Mouse (Mus musculus) forebrain, embryonic 10.5 days (tissue): ENCODE measurements at regions not wholly inside any gene's neighbourhood (a gene's known extent, or its start where the extent isn't known, plus 50 kb on each side); places are given as distances from the start of the nearest gene placed in this dataset.

Experiments
- DNase-seq: peaks from one replicate; pipeline ENCODE4 v3.0.0-alpha.2; 2017; ENCODE audit warnings: low spot score; ENCODE audit errors: extremely low spot score
- H3K27ac ChIP-seq: fragments of 300-500 bp; sonication (generic); 2 replicates; pipeline ENCODE4 v1.5.1; 2016; ENCODE audit warnings: mild to moderate bottlenecking
- H3K27me3 ChIP-seq: fragments of 300-500 bp; sonication (generic); 2 replicates; pipeline ENCODE4 v1.6.1; 2016; ENCODE audit warnings: mild to moderate bottlenecking; ENCODE audit not compliant: poor library complexity, severe bottlenecking
- H3K36me3 ChIP-seq: fragments of 300-500 bp; sonication (generic); replicated peaks from 2 replicates; pipeline ENCODE4 v1.6.1; 2016; ENCODE audit warnings: mild to moderate bottlenecking, moderate library complexity
- H3K4me1 ChIP-seq: fragments of 300-500 bp; sonication (generic); 2 replicates; pipeline ENCODE4 v1.6.1; 2016
- H3K4me3 ChIP-seq: fragments of 300-500 bp; sonication (generic); 2 replicates; pipeline ENCODE4 v1.5.1; 2016; ENCODE audit warnings: mild to moderate bottlenecking, moderate library complexity
- H3K9me3 ChIP-seq: fragments of 300-500 bp; sonication (generic); 2 replicates; pipeline ENCODE4 v1.6.1; 2016; ENCODE audit warnings: mild to moderate bottlenecking, moderate library complexity
- WGBS: fragments of 180-500 bp; shearing (Covaris S2); methylation state at CpG from one replicate; pipeline ENCODE4 v1.1.7; 2016; 5-methylcytosine and 5-hydroxymethylcytosine counted together

GRCm38 (mm10) chr3:41180911-41181310, 98.1 kb upstream of the Pgrmc2 start:
- H3K9me3 ChIP-seq = no peaks in the 10 kb centered on the region
- H3K27ac ChIP-seq = no peak overlapping the region
- H3K4me1 ChIP-seq = 0 out of 2 replicates have a peak, but pooled peaks cover 6% of the 10 kb centered on the region
- H3K4me3 ChIP-seq = no peak overlapping the region
- no peak for DNase-seq
- WGBS = 89% methylated on average over 7 of the region's 7 CpGs
- H3K27me3 ChIP-seq = no peaks in the 10 kb centered on the region
- H3K36me3 ChIP-seq = no peaks in the 10 kb centered on the region

- Histone ChIP-seq H3K4me1 (0 out of 2 replicates have a peak, but pooled peaks cover 6% of the 10 kb centered on the region), H3K4me3 (no peak overlapping the region), H3K36me3 (no peaks in the 10 kb centered on the region), H3K27me3 (no peaks in the 10 kb centered on the region), H3K9me3 (no peaks in the 10 kb centered on the region), H3K27ac (no peak overlapping the region)
- WGBS = 83% methylated on average over 4 of the region's 4 CpGs
- no peak for DNase-seq
Measured at GRCm38 (mm10) chr3:41179037-41179880, 96.4 kb upstream of the Pgrmc2 start.

- Histone ChIP-seq H3K36me3 (no peaks in the 10 kb centered on the region), H3K4me1 (peaks cover 7% of the 10 kb centered on the region), H3K27ac (no peak overlapping the region), H3K9me3 (no peaks in the 10 kb centered on the region), H3K4me3 (no peak overlapping the region), H3K27me3 (no peaks in the 10 kb centered on the region)
- DNase-seq = no peak
Measured at GRCm38 (mm10) chr3:41177124-41177523, 94.3 kb upstream of the Pgrmc2 start.

- H3K27me3 ChIP-seq = no peaks in the 10 kb centered on the region
- 88% methylated on average over 3 of the region's 3 CpGs for WGBS
Measured at GRCm38 (mm10) chr3:41175356-41175755, 92.5 kb upstream of the Pgrmc2 start.

DNA sequence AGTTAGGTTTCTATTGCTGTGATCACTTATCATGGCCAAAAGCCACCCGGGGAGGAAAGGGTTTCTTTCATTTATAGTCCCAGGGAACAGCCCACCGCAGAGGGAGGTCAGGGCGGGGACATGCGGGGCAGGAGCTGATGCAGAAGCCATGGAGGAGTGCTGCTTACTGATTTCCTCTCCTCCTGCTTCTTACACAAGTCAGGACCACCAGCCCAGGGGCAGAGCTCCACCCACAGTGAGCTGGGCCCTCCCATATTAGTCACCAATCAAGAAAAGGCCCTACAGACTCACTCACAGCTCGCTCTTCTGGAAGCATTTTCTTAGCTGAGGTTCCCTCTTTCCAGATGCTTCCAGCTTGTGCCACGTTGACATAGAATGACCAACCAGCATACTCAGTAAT, 90.7 kb upstream of the Pgrmc2 start:
- H3K27me3 ChIP-seq = no peaks in the 10 kb centered on the region
- no peak overlapping the region for H3K27ac ChIP-seq
- no peak for DNase-seq
- no peaks in the 10 kb centered on the region for H3K36me3 ChIP-seq
- no peaks in the 10 kb centered on the region for H3K9me3 ChIP-seq
- 80% methylated on average over 6 of the region's 6 CpGs for WGBS
- peaks cover 7% of the 10 kb centered on the region for H3K4me1 ChIP-seq
- H3K4me3 ChIP-seq = no peak overlapping the region

More at GRCm38 (mm10) chr3:41175356-41175755, 92.5 kb upstream of the Pgrmc2 start:
- no peak for DNase-seq
- H3K9me3 ChIP-seq = no peaks in the 10 kb centered on the region
- H3K4me3 ChIP-seq = no peak overlapping the region
- peaks cover 7% of the 10 kb centered on the region for H3K4me1 ChIP-seq
- H3K36me3 ChIP-seq = no peaks in the 10 kb centered on the region
- no peak overlapping the region for H3K27ac ChIP-seq

GRCm38 (mm10) chr3:41172306-41173215, 89.7 kb upstream of the Pgrmc2 start:
- Histone ChIP-seq H3K9me3 (no peaks in the 10 kb centered on the region; the same call in 1 of the 2 replicates), H3K4me3 (no peak overlapping the region), H3K27me3 (no peaks in the 10 kb centered on the region), H3K36me3 (no peaks in the 10 kb centered on the region), H3K27ac (no peak overlapping the region), H3K4me1 (peaks cover 7% of the 10 kb centered on the region)
- DNase-seq = no peak
- 90% methylated on average over 11 of the region's 11 CpGs for WGBS

DNA sequence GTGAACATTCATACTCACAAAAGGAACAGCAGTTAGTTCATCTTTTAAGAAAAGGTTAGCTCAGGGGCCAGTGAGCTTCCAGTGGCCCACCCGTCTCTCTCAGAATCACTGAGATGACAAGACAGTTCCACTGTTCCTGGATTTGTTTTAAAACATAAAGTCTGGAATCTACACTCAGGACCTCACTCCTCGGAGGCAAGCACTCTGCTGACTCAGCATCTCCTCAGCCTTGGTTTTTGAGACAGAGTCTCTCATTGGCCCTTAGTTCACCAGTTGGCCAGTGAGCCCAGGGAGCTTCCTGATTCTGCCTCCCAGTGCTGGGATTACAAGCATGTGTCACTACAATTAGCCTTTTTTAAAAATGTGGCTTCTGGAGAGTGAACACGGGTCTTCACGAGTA, 88.9 kb upstream of the Pgrmc2 start:
- no peaks in the 10 kb centered on the region for H3K27me3 ChIP-seq
- DNase-seq = no peak
- H3K9me3 ChIP-seq = no peaks in the 10 kb centered on the region; the same call in 1 of the 2 replicates
- H3K27ac ChIP-seq = no peak overlapping the region
- H3K36me3 ChIP-seq = no peaks in the 10 kb centered on the region
- WGBS = 94% methylated on average over 4 of the region's 4 CpGs
- peaks cover 7% of the 10 kb centered on the region for H3K4me1 ChIP-seq
- H3K4me3 ChIP-seq = no peak overlapping the region

GRCm38 (mm10) chr3:41171310-41171709, 88.5 kb upstream of the Pgrmc2 start:
- Histone ChIP-seq H3K27me3 (no peaks in the 10 kb centered on the region), H3K4me3 (no peak overlapping the region), H3K36me3 (no peaks in the 10 kb centered on the region), H3K27ac (no peak overlapping the region), H3K9me3 (no peaks in the 10 kb centered on the region; the same call in 1 of the 2 replicates), H3K4me1 (peaks cover 7% of the 10 kb centered on the region)
- peak; percentile 11 for DNase-seq
- WGBS = 89% methylated on average over 4 of the region's 4 CpGs

- Histone ChIP-seq H3K27ac (no peak overlapping the region), H3K9me3 (no peaks in the 10 kb centered on the region; the same call in 1 of the 2 replicates), H3K4me1 (peaks cover 7% of the 10 kb centered on the region), H3K4me3 (no peak overlapping the region), H3K36me3 (no peaks in the 10 kb centered on the region), H3K27me3 (no peaks in the 10 kb centered on the region)
- peak; percentile 10 for DNase-seq
- WGBS = 77% methylated on average over 6 of the region's 6 CpGs
Measured at GRCm38 (mm10) chr3:41170566-41170965, 87.7 kb upstream of the Pgrmc2 start.

DNA sequence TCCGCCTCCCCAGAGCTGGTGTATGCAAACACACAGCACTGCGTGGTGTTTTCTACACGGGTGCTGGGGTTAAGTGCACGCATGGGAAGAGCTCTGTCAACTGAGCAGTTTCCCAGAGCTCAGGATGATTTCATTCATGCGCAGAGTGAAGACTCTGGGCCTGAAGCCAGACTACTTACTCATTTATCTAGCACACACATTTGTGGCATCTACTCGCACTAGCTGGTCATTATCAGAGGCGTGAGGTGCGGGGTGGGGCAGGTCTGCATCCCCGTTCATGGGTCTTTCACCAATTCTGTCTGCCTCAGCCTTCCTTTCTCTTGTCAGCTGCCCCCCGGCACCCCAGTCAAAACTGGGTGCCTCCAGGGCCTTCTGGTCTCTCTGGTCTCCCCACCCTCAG, 86.6 kb upstream of the Pgrmc2 start:
- Histone ChIP-seq H3K36me3 (no peaks in the 10 kb centered on the region), H3K4me1 (peaks cover 7% of the 10 kb centered on the region), H3K9me3 (no peaks in the 10 kb centered on the region; the same call in 1 of the 2 replicates), H3K27ac (no peak overlapping the region), H3K4me3 (no peak overlapping the region), H3K27me3 (no peaks in the 10 kb centered on the region)
- WGBS = 88% methylated on average over 10 of the region's 10 CpGs
- DNase-seq = peak; percentile 13

DNA sequence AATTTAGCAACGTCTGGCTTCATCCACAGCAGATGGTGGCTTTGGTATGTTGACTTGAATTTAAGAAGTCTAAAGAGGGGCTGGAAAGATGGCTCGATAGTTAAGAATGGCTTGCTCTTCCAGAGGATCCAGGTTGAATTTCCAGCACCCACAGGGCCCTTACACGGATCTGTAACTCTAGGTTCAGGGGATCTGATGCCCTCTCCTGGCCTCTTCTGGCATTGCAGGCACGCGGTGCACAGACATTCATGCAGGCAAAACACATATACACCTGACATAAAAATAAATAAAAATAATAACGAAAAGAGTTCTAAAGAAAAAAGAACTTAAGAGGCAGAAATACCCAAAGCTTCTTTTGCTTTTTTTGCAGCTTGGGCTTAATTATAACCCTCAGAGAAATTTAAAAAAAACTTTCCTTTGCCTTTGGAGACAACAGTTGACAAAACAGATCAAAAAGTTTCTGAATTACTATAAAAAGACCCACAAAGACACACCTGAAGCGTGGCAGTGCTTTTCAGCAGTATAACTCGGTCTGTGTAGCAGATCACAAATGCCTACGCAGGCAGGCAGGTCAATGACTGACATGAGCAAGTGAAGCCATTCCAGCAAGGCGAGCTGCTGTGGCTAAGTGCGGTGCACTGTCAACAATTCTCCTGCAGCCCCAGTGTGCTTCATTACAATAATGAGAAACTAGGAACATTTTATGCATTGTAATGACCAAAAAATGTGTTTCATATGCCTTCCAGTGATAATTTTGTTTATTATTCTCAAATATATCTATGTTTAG, 85.5 kb upstream of the Pgrmc2 start:
- H3K27me3 ChIP-seq = no peaks in the 10 kb centered on the region
- H3K4me1 ChIP-seq = peaks cover 4% of the 10 kb centered on the region
- DNase-seq = peak; percentile 14
- no peak overlapping the region for H3K27ac ChIP-seq
- no peaks in the 10 kb centered on the region for H3K36me3 ChIP-seq
- WGBS = 87% methylated on average over 11 of the region's 11 CpGs
- no peak overlapping the region for H3K4me3 ChIP-seq
- no peaks in the 10 kb centered on the region; the same call in 1 of the 2 replicates for H3K9me3 ChIP-seq

DNA sequence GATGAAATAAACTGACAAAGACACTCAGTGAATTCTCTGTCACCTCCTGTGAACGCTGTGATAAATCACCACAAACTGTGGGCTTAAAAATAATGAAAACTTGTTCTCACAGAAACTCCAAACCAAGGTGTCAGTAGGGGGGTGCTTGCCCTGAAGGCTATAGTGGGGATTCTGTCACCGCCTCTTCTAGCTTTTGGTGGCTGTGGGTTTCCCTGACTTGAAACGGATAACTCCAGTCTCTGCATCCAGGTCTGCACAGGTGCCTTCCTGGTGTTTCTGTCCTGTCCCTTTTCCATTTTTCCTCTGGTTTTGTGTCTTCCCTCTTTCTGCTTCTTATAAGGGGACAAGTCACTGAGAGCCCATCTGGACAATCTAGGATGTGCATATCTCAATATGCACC, 84.6 kb upstream of the Pgrmc2 start:
- no peak overlapping the region for H3K27ac ChIP-seq
- no peak overlapping the region for H3K4me3 ChIP-seq
- H3K36me3 ChIP-seq = no peaks in the 10 kb centered on the region
- no peaks in the 10 kb centered on the region for H3K4me1 ChIP-seq
- H3K9me3 ChIP-seq = no peaks in the 10 kb centered on the region; the same call in 1 of the 2 replicates
- 94% methylated on average over 3 of the region's 3 CpGs for WGBS
- peak; percentile 9 for DNase-seq
- H3K27me3 ChIP-seq = no peaks in the 10 kb centered on the region
